Mouse (Mus musculus) right cerebral cortex, postnatal 25 days (tissue): ENCODE results near the gene Nrsn1.
"Not testable (repeated sequence)": the region's sequence is repeated elsewhere in the genome, so short reads cannot be mapped to it uniquely, and the experiment has no call there.

Experiments
- DNase-seq: peaks from one replicate; pipeline ENCODE4 v3.0.0; 2022

The Nrsn1 gene

DNA sequence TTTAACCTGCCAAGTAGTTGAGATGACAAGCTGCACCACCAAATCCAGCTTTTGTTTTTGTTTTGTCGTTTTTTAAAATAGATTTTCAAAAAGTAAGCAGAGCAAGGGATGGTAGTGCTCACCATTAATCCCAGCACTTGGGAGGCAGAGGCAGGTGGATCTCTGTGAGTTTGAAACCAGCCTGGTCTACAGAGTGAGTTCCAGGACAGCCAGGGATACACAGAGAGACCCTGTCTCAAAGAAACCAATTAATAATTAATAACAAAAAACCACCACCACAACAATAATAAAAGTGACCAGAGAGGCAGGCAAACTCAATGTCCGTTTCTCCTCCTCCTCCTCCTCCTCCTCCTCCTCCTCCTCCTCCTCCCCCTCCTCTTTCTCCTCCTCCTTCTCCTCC is at the start of gene Nrsn1:
Nrsn1 (minus strand) TSS at position 101 of the 400 bp plus-strand sequence.
- not testable (repeated sequence) for DNase-seq

DNA sequence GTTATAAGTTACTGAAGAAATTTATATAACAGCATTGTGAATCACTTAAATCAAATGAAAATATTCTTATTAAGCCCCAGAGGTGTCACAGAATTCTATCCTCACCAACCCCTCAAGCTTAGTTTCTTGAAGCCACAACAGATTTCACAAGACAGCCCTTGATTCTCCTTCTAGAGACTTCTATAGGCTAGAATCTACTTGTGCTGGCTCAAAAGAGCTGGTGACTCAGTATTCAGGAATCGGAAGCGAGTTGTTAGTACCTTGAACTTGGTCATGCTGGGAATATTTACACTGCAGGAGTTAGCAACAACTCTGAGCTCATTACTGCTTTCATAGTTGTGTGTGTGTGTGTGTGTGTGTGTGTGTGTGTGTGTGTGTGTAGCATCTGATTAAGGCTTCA is 41.8 kb upstream of the Nrsn1 start:
- no peak for DNase-seq

DNA sequence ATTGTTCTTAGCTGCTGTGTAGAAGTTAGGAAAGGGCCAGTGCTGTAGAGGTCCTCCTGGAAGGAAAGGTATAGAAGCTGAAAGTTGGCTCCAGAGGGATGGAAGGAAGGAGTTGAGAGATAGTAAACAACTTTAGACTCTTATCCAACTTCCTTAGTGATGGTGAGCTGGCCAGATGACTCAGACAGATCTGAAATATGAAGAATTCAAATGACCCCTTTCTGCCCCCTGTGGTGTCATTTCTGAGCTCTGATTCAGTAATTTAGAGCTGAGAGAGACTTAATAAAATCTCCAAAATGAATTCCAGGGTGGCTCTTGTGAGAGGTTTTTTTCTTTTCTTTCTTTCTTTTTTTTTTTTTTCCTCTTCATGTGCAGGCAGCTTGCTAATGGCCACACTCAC is 39.8 kb upstream of the Nrsn1 start:
- no peak for DNase-seq

- DNase-seq = no peak
Measured at GRCm38 (mm10) chr13:25288736-25289135, 18.4 kb upstream of the Nrsn1 start.

DNA sequence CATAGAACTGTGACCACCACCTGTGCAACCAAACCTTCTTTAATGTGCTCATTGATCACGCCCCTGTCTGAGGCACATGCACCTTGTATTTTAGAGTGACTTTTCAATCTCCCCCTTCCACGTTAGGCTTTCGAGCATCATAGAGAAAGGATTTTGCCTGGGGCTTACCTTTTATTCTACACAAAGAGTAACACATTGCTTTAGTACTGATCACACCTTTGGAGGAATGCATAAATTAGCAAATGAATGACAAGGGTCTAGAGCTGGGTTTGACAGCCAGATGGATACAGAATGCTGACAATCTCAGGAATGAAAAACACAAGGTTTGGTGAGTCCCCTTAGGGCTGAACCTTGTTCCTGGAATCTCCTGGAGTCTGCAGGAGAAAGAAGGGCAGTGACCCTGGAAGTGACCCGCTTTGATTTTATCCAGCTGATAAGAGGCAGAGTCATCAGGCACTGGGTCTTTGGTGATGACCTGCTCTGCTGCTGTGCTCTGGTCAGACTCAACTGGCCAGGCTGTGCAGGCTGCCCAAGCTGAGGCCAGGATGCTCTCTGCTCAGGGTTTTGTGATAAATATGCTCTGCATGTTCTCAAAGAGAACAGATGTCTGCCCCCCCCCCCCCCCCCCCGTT is 4.7 kb upstream of the Nrsn1 start:
- DNase-seq = no peak

DNA sequence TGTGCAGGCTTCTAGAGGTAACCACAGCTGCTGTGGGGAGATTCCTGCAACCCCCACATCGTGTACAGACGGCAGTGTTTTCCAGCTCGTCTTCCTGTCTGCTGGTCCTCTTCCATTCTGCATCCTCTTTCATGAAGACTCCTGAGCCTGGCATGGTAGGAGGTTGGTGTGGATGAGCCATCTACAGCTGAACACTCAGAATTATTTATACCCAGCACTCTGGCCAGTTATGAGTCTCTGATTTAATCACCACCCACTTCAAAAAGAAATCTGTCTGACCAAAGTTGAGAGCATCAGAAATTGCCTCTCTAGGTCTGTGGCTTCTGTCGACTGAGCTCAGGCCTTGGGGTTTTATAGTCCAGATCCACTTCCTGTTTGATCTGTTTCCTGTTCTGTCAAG is 1.9 kb upstream of the Nrsn1 start:
- no peak for DNase-seq

DNA sequence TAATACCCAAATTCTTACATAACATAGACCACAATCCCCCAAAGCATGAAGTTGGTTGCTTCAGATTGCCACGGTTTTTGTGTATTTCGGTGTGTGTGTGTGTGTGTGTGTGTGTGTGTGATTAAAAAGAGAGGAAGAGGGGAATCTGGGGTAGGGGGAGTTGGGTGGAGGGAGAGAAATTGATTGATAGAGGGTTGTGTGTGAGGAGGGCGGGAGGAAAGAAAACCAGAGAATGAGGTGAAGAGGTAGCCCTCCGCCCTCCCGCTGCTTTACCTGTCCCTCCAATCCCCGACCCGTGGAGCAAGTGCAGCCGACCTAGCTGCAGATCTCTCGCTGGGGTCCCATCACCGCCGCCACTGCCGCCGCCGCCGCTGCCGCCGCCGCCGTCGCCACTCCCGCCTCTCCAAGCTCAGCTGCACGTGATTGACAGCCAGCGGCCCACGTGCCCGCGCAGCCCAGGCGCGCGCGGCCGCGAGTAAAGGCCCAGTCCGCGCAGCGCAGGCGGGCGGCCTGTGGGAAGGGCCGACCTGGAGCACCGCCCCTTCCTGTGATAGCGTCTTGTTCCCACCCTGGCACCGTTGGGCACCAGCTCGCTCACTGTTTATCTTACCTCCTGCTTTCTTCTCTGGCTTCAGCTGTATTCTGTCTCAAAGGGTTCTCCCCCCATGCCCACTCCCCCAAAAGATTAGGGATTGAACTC is 583 bp downstream of the Nrsn1 start:
- DNase-seq = peak; percentile 79

- no peak for DNase-seq
Measured at GRCm38 (mm10) chr13:25269039-25269438, 1.3 kb downstream of the Nrsn1 start.

DNA sequence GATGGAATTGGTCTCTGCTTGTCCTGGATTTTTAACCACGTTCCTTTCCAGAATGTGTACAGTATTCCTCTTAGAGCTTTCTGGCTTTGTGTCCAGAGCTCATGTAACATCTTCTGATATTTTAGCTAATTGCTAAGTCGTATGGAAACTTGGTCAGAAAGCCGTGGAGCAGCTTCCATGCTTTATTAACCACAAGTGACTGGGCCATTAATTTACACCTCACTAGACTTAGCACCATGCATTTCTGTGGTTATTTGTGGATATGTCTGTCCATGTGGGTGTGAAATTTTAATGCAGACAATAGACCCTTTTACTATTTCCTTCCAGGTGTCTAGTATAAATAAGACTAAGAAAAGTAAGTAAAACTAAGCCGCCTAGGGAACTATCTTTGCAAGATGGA is 7.6 kb downstream of the Nrsn1 start:
- DNase-seq = no peak

DNA sequence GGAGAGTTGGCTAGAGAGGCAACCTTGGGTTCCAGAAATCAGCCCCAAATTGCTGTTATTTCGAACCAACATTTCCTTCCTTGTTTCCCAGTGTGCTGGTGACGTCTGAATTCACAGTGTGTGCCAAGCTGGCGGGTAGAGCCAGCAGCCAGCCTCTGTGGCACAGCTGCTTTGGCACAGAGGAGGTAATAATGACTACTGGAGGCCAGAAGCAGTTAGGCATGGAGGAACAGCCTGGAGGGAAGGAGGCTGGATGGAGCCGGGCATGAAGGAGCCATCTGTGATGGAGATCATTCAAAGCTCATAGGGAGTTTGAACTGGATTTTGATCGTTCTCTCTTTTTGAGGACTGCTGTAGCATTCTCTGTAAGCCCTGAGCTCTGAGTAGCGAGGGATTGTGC is 12.7 kb downstream of the Nrsn1 start:
- DNase-seq = no peak

DNA sequence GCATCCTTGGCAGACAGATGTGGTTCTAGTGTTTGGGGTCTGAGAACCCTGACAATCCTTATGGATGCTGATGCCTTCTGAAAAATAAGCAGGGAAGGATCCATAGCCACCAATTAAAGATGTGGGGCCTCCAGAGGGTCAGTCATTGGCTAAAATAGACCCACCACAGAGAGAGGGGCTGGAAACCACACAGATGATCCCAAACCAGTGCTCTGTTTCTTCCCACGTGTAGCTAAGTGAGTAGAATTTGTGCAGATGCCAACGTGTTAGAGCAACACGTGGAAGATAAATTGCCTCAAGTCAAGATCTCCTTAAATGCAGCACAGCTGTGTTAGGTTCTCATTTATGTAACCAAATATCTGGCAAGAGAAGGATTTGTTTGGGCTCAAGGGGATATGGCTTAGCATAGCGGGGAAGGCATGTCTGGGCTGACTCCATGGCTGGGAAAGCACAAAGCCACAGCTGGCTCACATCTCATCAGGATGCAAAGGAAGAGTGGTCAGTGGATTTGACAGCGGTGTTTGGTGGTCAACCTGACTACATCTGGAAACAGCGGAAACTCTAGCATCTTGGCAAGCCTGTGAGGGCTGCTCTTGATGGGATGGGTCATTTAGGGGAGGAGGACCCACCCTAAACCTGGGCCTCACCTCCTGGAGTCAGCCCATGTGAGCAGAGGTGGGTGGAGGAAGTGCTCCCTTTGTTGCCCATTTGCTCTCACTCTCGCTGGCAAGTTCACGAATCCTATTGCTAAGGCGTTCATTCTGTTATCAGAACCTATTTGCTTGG is 15.6 kb downstream of the Nrsn1 start:
- no peak for DNase-seq

DNA sequence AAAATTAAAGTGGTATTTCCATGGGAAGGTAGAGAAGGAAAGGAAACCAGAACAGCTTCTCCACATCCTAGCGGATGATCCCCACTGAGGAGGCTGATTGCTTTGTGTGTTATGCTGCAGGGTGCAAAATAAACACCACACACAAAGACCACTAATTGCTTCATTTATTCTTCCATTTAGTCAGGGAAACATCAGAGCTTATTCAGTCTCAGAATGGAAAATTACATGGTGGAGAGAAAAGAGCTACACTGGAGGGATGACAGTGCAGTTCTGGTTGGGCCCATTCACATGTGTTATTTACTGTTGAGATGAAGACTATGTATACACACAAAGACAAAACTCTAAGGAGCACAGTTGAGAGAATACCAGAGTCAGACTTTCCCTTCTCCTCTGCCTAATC is 18.4 kb downstream of the Nrsn1 start:
- no peak for DNase-seq

GRCm38 (mm10) chr13:25220186-25220787 is 50.0 kb downstream of the Nrsn1 start:
- no peak for DNase-seq

DNA sequence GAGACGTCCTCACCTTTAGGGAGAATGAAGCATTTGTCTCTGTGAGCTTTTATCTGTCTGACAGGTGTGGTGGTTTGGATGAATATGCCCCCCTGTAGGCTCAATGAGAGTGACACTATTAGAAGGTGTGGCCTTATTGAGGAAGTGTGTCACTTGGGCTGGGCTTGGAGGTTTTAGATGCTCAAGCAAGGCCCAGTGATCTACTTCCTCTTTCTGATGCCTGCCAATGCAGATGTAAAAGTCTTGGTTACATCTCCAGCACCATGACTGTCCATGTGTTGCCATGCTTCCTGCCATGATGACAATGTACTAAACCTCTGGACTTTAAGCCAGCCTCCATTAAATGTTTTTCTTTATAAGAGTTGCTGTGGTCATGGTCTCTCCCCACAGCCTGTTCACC is 51.9 kb downstream of the Nrsn1 start:
- DNase-seq = no peak

DNA sequence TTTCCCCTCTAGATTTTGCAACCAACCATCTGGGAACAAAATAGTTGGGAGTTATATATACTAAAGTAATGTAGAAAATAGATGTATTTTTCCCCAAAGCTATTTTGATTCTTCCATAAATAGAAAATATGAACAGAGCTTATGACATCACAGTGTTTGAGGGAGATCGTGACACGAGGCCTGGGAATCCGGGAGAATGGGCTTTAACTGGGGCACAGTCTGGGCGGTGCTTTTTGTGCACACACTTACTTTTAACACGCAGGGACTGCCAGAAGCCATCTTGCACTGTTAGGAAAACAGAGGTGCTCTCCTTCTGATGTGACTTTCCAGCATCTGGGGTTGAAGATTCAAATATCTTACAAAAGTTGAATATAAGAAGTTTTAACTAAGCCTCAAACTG is 63.4 kb downstream of the Nrsn1 start:
- DNase-seq = no peak
